Mouse (Mus musculus): ENCODE results near the gene Spint2. TPM values are rescaled to one million over a fixed set of nuclear protein-coding genes. Genes with fewer than 3 reads are reported as not detected.

The Spint2 gene
- 17.2 and 35.7 TPM in 2 replicates for polyA plus RNA-seq (2011; ENCODE audit: insufficient read depth, insufficient read length, low replicate concordance, missing spikeins)

GRCm38 (mm10) chr7:29281201-29282073, at the start of gene Spint2:
Gene Spint2, minus strand, starts transcription at chr7:29281912.
- H3K27ac ChIP-seq (ENCODE audit: control insufficient read depth, insufficient read depth, low read depth, low read length, poor library complexity) = peak within 1 kb of the TSS; percentile 5
- WGBS = under 1% methylated on average over 80 of the region's 80 CpGs
- H3K4me3 ChIP-seq (replicated peaks; ENCODE audit: control insufficient read depth, low read depth, low read length) = peak within 1 kb of the TSS; percentile 75
- no peaks in the 10 kb centered on the region; the same call in 1 of the 2 replicates for H3K4me1 ChIP-seq (ENCODE audit: control insufficient read depth, insufficient read depth, low read length)
- TF ChIP-seq POLR2A (IDR thresholded peaks at IDR 0.05; ENCODE audit: borderline replicate concordance, control insufficient read depth, low read depth, low read length) = no peak

DNA sequence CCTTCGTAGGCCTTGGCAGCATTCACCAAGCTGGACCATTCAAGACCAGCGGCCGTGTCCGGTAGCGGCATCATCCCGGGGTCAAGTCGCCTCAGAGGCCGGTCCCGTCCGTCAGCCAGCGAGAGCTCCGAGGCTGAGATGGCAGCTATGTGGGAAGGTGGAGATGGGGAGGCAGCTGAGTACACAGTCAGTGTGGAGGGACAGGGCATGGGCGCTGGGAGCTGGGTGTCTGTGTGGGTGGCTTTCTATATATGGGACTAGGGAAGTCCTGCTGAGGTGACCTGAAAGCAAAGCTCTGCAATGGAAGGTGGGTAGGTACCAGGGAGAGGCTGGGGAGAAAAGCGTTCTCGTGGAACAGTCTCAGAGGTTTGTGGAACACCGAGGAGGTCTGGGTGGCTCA, 47.3 kb upstream of the Spint2 start:
- no peak overlapping the region for H3K27ac ChIP-seq (ENCODE audit: control insufficient read depth, insufficient read depth, low read depth, low read length, poor library complexity)
- 92% methylated on average over 16 of the region's 16 CpGs for WGBS
- no peak; the same call in 1 of the 2 replicates for TF ChIP-seq POLR2A (IDR thresholded peaks at IDR 0.05; ENCODE audit: borderline replicate concordance, control insufficient read depth, low read depth, low read length)
- TF ChIP-seq CTCF (IDR thresholded peaks at IDR 0.05; ENCODE audit: control insufficient read depth, insufficient read depth, low read length) = no peak
- no peaks in the 10 kb centered on the region for H3K4me1 ChIP-seq (ENCODE audit: control insufficient read depth, insufficient read depth, low read length)
- no peak overlapping the region for H3K4me3 ChIP-seq (replicated peaks; ENCODE audit: control insufficient read depth, low read depth, low read length)

- 88% methylated on average over 6 of the region's 6 CpGs for WGBS
- Histone ChIP-seq H3K4me3 (replicated peaks; ENCODE audit: control insufficient read depth, low read depth, low read length) (no peak overlapping the region), H3K4me1 (ENCODE audit: control insufficient read depth, insufficient read depth, low read length) (no peaks in the 10 kb centered on the region), H3K27ac (ENCODE audit: control insufficient read depth, insufficient read depth, low read depth, low read length, poor library complexity) (no peak overlapping the region)
- TF ChIP-seq CTCF (IDR thresholded peaks at IDR 0.05; ENCODE audit: control insufficient read depth, insufficient read depth, low read length) = no peak
- TF ChIP-seq POLR2A (IDR thresholded peaks at IDR 0.05; ENCODE audit: borderline replicate concordance, control insufficient read depth, low read depth, low read length) = no peak
Measured at GRCm38 (mm10) chr7:29327087-29327486, 45.4 kb upstream of the Spint2 start.

- 30% methylated on average over 19 of the region's 19 CpGs for WGBS
- H3K4me1 ChIP-seq (ENCODE audit: control insufficient read depth, insufficient read depth, low read length) = no peaks in the 10 kb centered on the region
- no peak overlapping the region for H3K27ac ChIP-seq (ENCODE audit: control insufficient read depth, insufficient read depth, low read depth, low read length, poor library complexity)
- TF ChIP-seq POLR2A (IDR thresholded peaks at IDR 0.05; ENCODE audit: borderline replicate concordance, control insufficient read depth, low read depth, low read length) (no peak), CTCF (IDR thresholded peaks at IDR 0.05; ENCODE audit: control insufficient read depth, insufficient read depth, low read length) (0 out of 2 replicates have a peak, but pooled peaks have one; percentile 3)
- no peak overlapping the region for H3K4me3 ChIP-seq (replicated peaks; ENCODE audit: control insufficient read depth, low read depth, low read length)
Measured at GRCm38 (mm10) chr7:29319337-29320307, 37.9 kb upstream of the Spint2 start.

- Histone ChIP-seq H3K4me3 (replicated peaks; ENCODE audit: control insufficient read depth, low read depth, low read length) (no peak overlapping the region), H3K4me1 (ENCODE audit: control insufficient read depth, insufficient read depth, low read length) (no peaks in the 10 kb centered on the region), H3K27ac (ENCODE audit: control insufficient read depth, insufficient read depth, low read depth, low read length, poor library complexity) (no peak overlapping the region)
- WGBS = 7% methylated on average over 18 of the region's 18 CpGs
- no peak for TF ChIP-seq CTCF (IDR thresholded peaks at IDR 0.05; ENCODE audit: control insufficient read depth, insufficient read depth, low read length)
- TF ChIP-seq POLR2A (IDR thresholded peaks at IDR 0.05; ENCODE audit: borderline replicate concordance, control insufficient read depth, low read depth, low read length) = no peak
Measured at GRCm38 (mm10) chr7:29318115-29318911, 36.6 kb upstream of the Spint2 start.

DNA sequence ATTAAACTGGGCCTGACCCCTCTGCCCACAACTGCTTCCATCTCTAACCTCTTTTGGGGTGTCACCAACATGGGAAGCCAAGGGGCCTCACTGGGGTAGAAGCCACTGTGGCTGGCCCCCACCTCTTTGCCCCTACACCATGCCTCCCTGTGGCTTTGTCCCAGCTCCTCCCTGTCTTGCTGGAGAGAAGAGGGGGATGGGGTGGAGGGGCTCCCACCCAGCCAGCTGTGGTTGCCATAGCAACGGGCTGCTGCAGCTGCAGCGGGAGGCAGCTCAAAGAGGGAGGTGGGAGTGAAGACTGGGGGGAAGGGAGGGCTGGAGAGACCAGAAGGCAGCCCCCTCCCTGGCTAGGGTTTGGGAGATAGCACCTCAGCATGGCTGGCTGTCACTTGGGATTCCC, 35.8 kb upstream of the Spint2 start:
- TF ChIP-seq CTCF (IDR thresholded peaks at IDR 0.05; ENCODE audit: control insufficient read depth, insufficient read depth, low read length) (no peak), POLR2A (IDR thresholded peaks at IDR 0.05; ENCODE audit: borderline replicate concordance, control insufficient read depth, low read depth, low read length) (no peak)
- WGBS = 0% methylated on average over 2 of the region's 2 CpGs
- H3K4me3 ChIP-seq (replicated peaks; ENCODE audit: control insufficient read depth, low read depth, low read length) = no peak overlapping the region
- no peak overlapping the region for H3K27ac ChIP-seq (ENCODE audit: control insufficient read depth, insufficient read depth, low read depth, low read length, poor library complexity)
- no peaks in the 10 kb centered on the region for H3K4me1 ChIP-seq (ENCODE audit: control insufficient read depth, insufficient read depth, low read length)

DNA sequence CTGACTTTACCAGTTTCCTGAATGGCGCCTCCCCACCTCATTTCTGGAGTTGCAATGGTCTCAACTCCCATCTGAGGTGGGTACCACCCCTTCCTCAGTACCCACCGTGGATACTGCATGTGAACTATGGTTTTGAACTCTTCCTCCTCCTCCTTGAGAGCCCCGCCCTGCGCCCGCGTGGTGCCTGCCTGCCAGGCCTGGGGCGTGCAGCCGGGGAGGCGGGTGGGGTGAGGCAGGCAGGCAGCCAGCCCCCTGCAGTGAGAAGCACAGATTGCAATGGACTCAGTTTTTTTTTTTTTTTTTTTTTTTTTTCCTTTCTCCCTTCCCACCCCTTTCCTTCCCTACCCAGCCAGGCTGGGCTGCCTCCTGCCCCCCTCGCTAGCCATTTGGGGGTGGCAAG, 35.3 kb upstream of the Spint2 start:
- no peak overlapping the region for H3K27ac ChIP-seq (ENCODE audit: control insufficient read depth, insufficient read depth, low read depth, low read length, poor library complexity)
- H3K4me3 ChIP-seq (replicated peaks; ENCODE audit: control insufficient read depth, low read depth, low read length) = no peak overlapping the region
- H3K4me1 ChIP-seq (ENCODE audit: control insufficient read depth, insufficient read depth, low read length) = no peaks in the 10 kb centered on the region
- TF ChIP-seq CTCF (IDR thresholded peaks at IDR 0.05; ENCODE audit: control insufficient read depth, insufficient read depth, low read length) (no peak), POLR2A (IDR thresholded peaks at IDR 0.05; ENCODE audit: borderline replicate concordance, control insufficient read depth, low read depth, low read length) (no peak)
- WGBS = 9% methylated on average over 10 of the region's 10 CpGs

Measured in bone marrow, adult 2 months (tissue).